Mouse (Mus musculus): ENCODE measurements around the gene Tenm3. TPM values are rescaled to one million over a fixed set of nuclear protein-coding genes. Genes with fewer than 3 reads are reported as not detected.

Gene Tenm3
- polyA plus RNA-seq, 2 experiments = 2.2 to 3.1 TPM

- 74% methylated on average over 11 of the region's 11 CpGs for WGBS (ENCODE audit: insufficient replicate concordance)
- no peak for TF ChIP-seq EP300 (IDR thresholded peaks at IDR 0.05; ENCODE audit: low read depth)
- no peak for TF ChIP-seq CTCF (IDR thresholded peaks at IDR 0.05; ENCODE audit: low read depth)
- no peaks in the 10 kb centered on the region for H3K36me3 ChIP-seq (replicated peaks; ENCODE audit: control insufficient read depth, insufficient read depth, low read depth)
- H3K27me3 ChIP-seq (ENCODE audit: control insufficient read depth, insufficient read depth, low read length) = no peaks in the 10 kb centered on the region
- H3K9me3 ChIP-seq (ENCODE audit: control insufficient read depth, low read length) = no peaks in the 10 kb centered on the region
- H3K4me2 ChIP-seq (ENCODE audit: low read depth) = no peak overlapping the region
- no peak overlapping the region for H3K27ac ChIP-seq
- no peak overlapping the region for H3K9ac ChIP-seq (replicated peaks)
- ATAC-seq (ENCODE audit: insufficient read depth) (no peak), DNase-seq (ENCODE audit: low read depth in 3 of 3, low spot score in 3 of 3) (no peak)
- H3K4me1 ChIP-seq (replicated peaks; ENCODE audit: control insufficient read depth in 2 of 2, insufficient read depth in 2 of 2, low read length in 1 of 2) = no peaks in the 10 kb centered on the region
- no peak overlapping the region for H3K4me3 ChIP-seq (ENCODE audit: insufficient read depth in 1 of 2, low read depth in 2 of 2, low read length in 2 of 2)
Observed at GRCm38 (mm10) chr8:48373404-48373803, 470.3 kb downstream of the Tenm3 start.

- no peak overlapping the region for H3K4me2 ChIP-seq (ENCODE audit: low read depth)
- no peak overlapping the region for H3K27ac ChIP-seq
- no peaks in the 10 kb centered on the region for H3K27me3 ChIP-seq (ENCODE audit: control insufficient read depth, insufficient read depth, low read length)
- no peaks in the 10 kb centered on the region for H3K4me1 ChIP-seq (replicated peaks; ENCODE audit: control insufficient read depth in 2 of 2, insufficient read depth in 2 of 2, low read length in 1 of 2)
- H3K9ac ChIP-seq (replicated peaks) = no peak overlapping the region
- no peaks in the 10 kb centered on the region for H3K9me3 ChIP-seq (ENCODE audit: control insufficient read depth, low read length)
- H3K36me3 ChIP-seq (replicated peaks; ENCODE audit: control insufficient read depth, insufficient read depth, low read depth) = no peaks in the 10 kb centered on the region
- ATAC-seq (ENCODE audit: insufficient read depth) (no peak), DNase-seq (ENCODE audit: low read depth in 3 of 3, low spot score in 3 of 3) (no peak)
- WGBS (ENCODE audit: insufficient replicate concordance) = 66% methylated on average over 10 of the region's 10 CpGs
- TF ChIP-seq CTCF (IDR thresholded peaks at IDR 0.05; ENCODE audit: low read depth) (no peak), EP300 (IDR thresholded peaks at IDR 0.05; ENCODE audit: low read depth) (no peak)
- H3K4me3 ChIP-seq (ENCODE audit: insufficient read depth in 1 of 2, low read depth in 2 of 2, low read length in 2 of 2) = no peak overlapping the region
Observed at GRCm38 (mm10) chr8:48367164-48367563, 476.6 kb downstream of the Tenm3 start.

GRCm38 (mm10) chr8:48356849-48357248 is 486.9 kb downstream of the Tenm3 start:
- ATAC-seq (ENCODE audit: insufficient read depth) = no peak
- H3K27me3 ChIP-seq (ENCODE audit: control insufficient read depth, insufficient read depth, low read length) = no peaks in the 10 kb centered on the region
- H3K36me3 ChIP-seq (replicated peaks; ENCODE audit: control insufficient read depth, insufficient read depth, low read depth) = no peaks in the 10 kb centered on the region
- no peaks in the 10 kb centered on the region for H3K9me3 ChIP-seq (ENCODE audit: control insufficient read depth, low read length)
- H3K4me3 ChIP-seq (ENCODE audit: insufficient read depth in 1 of 2, low read depth in 2 of 2, low read length in 2 of 2) = no peak overlapping the region
- no peak overlapping the region for H3K4me2 ChIP-seq (ENCODE audit: low read depth)
- TF ChIP-seq EP300 (IDR thresholded peaks at IDR 0.05; ENCODE audit: low read depth) = no peak
- no peak for TF ChIP-seq CTCF (IDR thresholded peaks at IDR 0.05; ENCODE audit: low read depth)
- WGBS (ENCODE audit: insufficient replicate concordance) = 35% methylated on average over 2 of the region's 2 CpGs
- H3K27ac ChIP-seq = no peak overlapping the region
- no peaks in the 10 kb centered on the region for H3K4me1 ChIP-seq (replicated peaks; ENCODE audit: control insufficient read depth in 2 of 2, insufficient read depth in 2 of 2, low read length in 1 of 2)
- no peak overlapping the region for H3K9ac ChIP-seq (replicated peaks)
- DNase-seq (ENCODE audit: low read depth in 3 of 3, low spot score in 3 of 3) = no peak

- H3K4me3 ChIP-seq (ENCODE audit: insufficient read depth in 1 of 2, low read depth in 2 of 2, low read length in 2 of 2) = no peak overlapping the region
- no peak for DNase-seq (ENCODE audit: low read depth in 3 of 3, low spot score in 3 of 3)
- no peak for ATAC-seq (ENCODE audit: insufficient read depth)
- H3K4me1 ChIP-seq (replicated peaks; ENCODE audit: control insufficient read depth in 2 of 2, insufficient read depth in 2 of 2, low read length in 1 of 2) = no peaks in the 10 kb centered on the region
- H3K27ac ChIP-seq = no peak overlapping the region
- H3K36me3 ChIP-seq (replicated peaks; ENCODE audit: control insufficient read depth, insufficient read depth, low read depth) = no peaks in the 10 kb centered on the region
- H3K27me3 ChIP-seq (ENCODE audit: control insufficient read depth, insufficient read depth, low read length) = no peaks in the 10 kb centered on the region
- no peak overlapping the region for H3K4me2 ChIP-seq (ENCODE audit: low read depth)
- H3K9me3 ChIP-seq (ENCODE audit: control insufficient read depth, low read length) = no peaks in the 10 kb centered on the region
- WGBS (ENCODE audit: insufficient replicate concordance) = 73% methylated on average over 6 of the region's 6 CpGs
- TF ChIP-seq CTCF (IDR thresholded peaks at IDR 0.05; ENCODE audit: low read depth) (no peak), EP300 (IDR thresholded peaks at IDR 0.05; ENCODE audit: low read depth) (no peak)
- H3K9ac ChIP-seq (replicated peaks) = no peak overlapping the region
Observed at GRCm38 (mm10) chr8:48353458-48353857, 490.3 kb downstream of the Tenm3 start.

GRCm38 (mm10) chr8:48348901-48349300 is 494.9 kb downstream of the Tenm3 start:
- ATAC-seq (ENCODE audit: insufficient read depth) (no peak), DNase-seq (ENCODE audit: low read depth in 3 of 3, low spot score in 3 of 3) (no peak)
- Histone ChIP-seq H3K4me2 (ENCODE audit: low read depth) (no peak overlapping the region), H3K9ac (replicated peaks) (no peak overlapping the region), H3K27ac (no peak overlapping the region), H3K36me3 (replicated peaks; ENCODE audit: control insufficient read depth, insufficient read depth, low read depth) (no peaks in the 10 kb centered on the region), H3K4me1 (replicated peaks; ENCODE audit: control insufficient read depth in 2 of 2, insufficient read depth in 2 of 2, low read length in 1 of 2) (no peaks in the 10 kb centered on the region), H3K27me3 (ENCODE audit: control insufficient read depth, insufficient read depth, low read length) (no peaks in the 10 kb centered on the region), H3K4me3 (ENCODE audit: insufficient read depth in 1 of 2, low read depth in 2 of 2, low read length in 2 of 2) (no peak overlapping the region), H3K9me3 (ENCODE audit: control insufficient read depth, low read length) (no peaks in the 10 kb centered on the region)
- TF ChIP-seq CTCF (IDR thresholded peaks at IDR 0.05; ENCODE audit: low read depth) (no peak), EP300 (IDR thresholded peaks at IDR 0.05; ENCODE audit: low read depth) (no peak)
- WGBS (ENCODE audit: insufficient replicate concordance) = 77% methylated on average over 5 of the region's 5 CpGs
